Mouse (Mus musculus) kidney, postnatal 36 days (tissue): ENCODE data around the gene Mrpl47.
A peak's percentile ranks its signal among the peaks of the same experiment; 100 is the strongest.
"Not testable (repeated sequence)": the region's sequence is repeated elsewhere in the genome, so short reads cannot be mapped to it uniquely, and the experiment has no call there.

Source experiments
- DNase-seq, 2 experiments: peaks; one replicate each; pipeline ENCODE4 v3.0.0; 2021 to 2022; ENCODE audit warnings: mixed read lengths in 2 of 2

Gene Mrpl47

GRCm38 (mm10) chr3:32705647-32706348 is 31.6 kb downstream of the Mrpl47 start, which contains the start of gene Actl6a:
TSS of gene Actl6a (plus strand) at chr3:32706298.
- not testable (repeated sequence) for DNase-seq

- not testable (repeated sequence) for DNase-seq
These were observed 32.8 kb downstream of the Mrpl47 start for GRCm38 (mm10) chr3:32704632-32705031.

DNA sequence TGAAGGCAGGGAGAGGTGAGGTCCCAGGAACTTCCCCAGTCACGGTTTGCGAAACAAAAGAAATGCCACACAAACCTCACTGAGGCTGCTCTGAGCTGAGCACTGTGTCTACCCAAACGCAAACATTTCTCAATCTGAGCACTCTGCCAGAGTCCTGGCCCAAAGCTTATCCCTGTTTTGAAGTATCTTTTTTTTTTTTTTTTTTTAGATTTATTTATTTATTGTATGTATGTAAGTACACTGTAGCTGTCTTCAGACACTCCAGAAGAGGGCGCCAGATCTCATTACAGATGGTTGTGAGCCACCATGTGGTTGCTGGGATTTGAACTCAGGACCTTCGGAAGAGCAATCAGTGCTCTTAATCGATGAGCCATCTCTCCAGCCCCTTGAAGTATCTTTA is 33.4 kb downstream of the Mrpl47 start:
- DNase-seq: not testable (repeated sequence)

- DNase-seq: peak; percentile 91 to 95
These were observed 39.1 kb downstream of the Mrpl47 start for GRCm38 (mm10) chr3:32698228-32698863.

DNA sequence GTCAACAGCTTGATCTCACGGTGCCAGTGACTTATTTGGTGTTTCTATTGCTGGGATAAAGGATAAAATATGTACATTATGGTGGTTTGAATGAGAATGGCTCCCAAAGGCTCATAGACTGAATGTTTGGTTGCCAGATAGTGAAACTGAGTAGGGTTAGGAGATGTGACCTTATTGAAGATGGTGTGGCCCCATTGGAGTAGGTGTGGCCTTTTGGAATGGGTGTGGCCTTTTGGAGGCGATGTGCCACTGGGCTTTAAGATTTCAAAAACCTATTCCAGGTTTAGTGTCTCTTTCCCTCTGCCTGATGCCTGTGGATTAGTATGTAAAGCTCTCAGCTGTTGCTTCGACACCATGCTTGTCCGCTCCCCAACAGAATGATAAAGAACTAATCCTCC is 41.8 kb downstream of the Mrpl47 start:
- no peak for DNase-seq

DNA sequence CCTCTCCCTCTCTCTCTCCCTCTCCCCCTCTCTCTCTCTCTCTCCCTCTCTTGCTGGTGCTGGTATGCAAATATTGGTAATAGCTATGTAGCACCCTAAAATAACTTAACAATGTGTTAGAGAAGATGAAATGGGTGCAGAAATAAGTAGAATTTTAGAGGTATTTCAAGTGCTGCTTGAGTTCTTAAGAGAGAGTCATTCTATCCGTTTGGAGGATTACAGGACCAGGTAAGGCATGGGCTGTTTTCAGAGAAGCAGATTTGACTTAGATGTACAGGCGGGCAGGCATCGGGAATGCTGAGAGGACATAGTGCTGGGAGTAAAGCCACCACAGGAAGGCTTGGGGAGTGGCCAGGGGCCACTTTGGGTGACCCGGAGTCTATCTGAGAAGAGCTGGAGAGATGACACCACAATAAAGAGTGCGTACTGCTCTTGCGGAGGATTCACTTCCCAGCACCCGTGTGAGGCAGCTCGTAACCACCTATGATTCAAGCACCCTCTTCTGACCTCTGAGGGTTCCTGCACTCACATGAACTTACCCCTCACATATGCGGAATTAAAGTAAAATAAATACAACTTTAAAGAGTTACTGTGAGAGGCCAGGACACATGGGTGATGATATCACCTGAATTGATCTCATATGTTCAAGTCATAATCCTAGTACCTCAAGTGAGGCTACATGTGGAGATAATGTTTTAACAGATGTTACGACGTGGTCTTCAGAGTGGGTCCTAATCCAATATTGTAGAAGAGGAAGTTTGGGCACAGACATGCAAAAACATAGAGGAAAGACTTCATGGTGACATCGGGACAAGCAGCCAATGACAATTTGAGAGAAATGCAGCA is 42.4 kb downstream of the Mrpl47 start:
- DNase-seq: no peak

DNA sequence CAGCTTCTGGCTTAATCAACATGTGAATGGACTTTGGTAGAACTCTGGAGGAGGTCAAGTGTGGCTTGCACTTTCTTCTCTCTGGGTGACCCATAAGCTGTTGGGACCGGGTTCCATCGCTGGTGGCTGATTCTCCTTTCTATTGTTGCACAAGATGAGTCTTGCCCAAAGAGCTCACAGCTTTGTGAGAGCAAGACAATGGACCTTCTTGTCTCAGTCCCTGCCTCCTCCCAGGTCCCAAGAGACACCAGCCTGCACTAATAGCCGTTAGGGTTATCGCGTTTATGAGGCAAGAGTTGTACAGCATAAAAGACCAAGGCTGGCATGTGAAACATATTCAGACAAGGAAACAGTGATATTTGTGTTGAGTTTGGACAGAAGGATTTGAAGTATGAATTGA is 43.2 kb downstream of the Mrpl47 start:
- DNase-seq: no peak

DNA sequence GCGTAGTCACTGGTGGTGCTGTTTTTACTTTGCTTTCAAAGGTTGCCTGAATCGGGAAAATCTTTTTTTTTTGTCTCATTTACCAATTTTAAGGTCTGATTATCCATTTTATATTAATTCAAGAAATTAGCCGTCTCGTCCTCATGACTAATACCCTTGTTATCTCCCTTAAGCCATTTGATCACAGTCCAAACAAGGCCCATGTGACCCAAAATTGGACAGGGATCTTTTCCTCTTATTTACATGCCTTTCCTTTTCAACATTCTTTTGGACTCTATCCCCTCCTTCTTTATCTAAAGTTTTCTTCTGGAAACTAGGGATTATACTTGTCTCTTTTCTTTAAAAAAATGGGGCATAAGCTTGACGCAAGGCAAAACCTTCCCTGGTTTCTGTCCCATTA is 45.6 kb downstream of the Mrpl47 start:
- no peak for DNase-seq

DNA sequence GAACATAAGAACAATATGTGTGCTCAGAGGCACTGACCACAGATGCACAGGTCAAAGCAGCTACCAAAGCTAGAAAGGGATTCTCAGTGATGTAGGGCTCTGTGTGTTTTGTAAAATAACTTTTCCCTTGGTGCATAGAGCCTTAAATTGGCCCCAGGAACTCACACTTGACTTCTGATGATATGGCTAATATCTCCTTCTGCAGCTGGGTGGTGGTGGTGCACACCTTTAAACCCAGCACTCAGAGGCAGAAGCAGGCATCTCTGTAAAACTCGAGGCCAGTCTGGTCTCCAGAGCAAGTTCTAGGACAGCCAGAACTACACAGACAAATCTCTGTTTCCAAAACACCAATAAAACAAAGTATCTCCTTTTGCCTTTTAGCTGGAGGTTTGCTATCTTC is 46.5 kb downstream of the Mrpl47 start:
- no peak for DNase-seq

DNA sequence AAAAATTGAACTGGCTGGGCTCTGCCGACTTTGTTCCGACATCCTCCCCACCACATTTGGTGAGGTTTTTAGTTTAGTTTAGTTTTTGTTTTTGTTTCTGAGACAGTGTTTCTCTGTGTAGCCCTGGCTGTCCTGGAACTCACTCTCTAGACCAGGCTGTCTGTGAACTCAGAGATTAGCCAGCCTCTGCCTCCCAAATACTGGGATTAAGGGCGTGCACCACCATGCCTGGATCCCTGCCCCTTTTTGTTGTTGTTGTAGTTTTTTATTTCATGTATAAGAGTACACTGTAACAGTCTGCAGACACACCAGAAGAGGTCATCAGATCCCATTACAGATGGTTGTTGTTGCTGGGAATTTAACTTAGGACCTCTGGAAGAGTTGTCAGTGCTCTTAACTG is 47.4 kb downstream of the Mrpl47 start:
- DNase-seq: no peak

- no peak for DNase-seq
These were observed 47.8 kb downstream of the Mrpl47 start for GRCm38 (mm10) chr3:32689567-32689999.

GRCm38 (mm10) chr3:32687156-32687555 is 50.2 kb downstream of the Mrpl47 start:
- DNase-seq: no peak

DNA sequence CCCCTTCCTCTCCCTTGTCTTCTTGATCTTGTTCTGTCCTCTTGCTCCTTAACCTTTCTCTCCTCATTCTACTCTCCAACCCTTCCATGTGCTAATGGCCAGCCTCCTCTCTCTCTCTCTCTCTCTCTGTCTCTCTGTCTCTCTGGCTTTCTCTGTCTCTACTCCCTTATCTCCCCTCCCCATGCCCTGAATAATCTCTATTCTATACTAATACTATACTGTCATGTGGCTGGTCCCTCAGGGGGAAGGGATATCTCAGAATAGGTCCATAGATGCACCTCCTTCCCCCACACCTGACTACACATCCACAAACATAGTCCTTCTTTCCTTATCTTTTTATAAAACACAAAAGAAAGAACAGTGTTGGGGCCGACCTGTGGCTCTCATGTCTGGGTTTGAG is 50.9 kb downstream of the Mrpl47 start:
- no peak for DNase-seq

DNA sequence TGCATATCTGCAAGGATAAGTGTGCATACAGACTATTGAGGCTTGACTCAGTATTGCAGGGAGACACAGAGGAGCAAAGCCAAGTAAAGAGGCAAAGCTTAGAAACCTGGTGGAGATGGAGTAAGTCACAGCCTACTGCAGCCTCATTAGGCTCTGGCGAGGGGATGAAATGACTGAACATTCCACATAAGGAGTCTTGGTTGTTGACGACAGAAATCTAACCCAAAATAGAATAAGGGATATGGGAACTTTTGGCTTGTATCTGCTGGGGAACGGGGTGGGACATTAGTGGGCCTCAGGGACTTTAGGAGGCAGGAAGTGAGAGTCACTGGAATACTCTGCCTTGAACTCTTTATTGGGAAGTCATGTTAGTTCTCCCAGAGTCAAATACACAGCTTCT is 52.8 kb downstream of the Mrpl47 start:
- DNase-seq: no peak

DNA sequence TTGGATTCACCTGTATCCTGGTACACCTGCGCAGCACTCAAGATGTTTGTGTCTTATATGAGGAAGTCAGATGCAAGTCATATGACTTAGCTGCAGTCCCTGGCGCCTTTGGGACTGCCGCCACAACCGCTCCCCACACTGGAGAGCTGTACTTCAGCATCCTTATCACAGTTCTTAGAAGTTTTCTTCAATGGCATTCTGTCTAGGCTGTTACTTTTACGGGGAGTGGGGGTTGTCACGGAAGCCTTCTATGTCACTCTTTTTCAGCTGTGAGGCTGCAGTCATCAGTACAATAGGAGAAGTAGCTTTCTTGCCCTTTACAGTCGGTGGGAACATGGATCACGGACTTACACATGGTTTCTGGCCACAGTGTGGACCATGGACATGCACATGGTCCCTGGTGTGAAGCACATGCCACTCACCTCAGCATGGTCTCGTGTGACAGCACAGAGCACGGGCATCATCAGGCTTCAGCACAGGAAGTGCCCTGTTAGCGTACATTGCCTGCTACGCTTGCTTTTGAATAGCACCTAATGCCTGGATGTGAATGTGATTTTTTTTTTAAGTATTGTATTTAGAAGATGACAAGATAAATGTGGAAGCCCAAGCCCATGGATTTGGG is 54.4 kb downstream of the Mrpl47 start:
- no peak for DNase-seq

- no peak for DNase-seq
These were observed 61.0 kb downstream of the Mrpl47 start for GRCm38 (mm10) chr3:32676393-32676792.
